Mouse (Mus musculus) cerebellum, adult 2 months (tissue): ENCODE measurements around the gene Ube2b.

Experiments used
- CTCF ChIP-seq: fragments of 200-500 bp; IDR thresholded peaks from 2 replicates; pipeline ENCODE4 v1.5.1; 2011; ENCODE audit warnings: low read depth, mild to moderate bottlenecking, control low read depth, low read length, moderate library complexity, borderline replicate concordance; ENCODE audit not compliant: insufficient read depth
- POLR2A ChIP-seq: fragments of 200-500 bp; IDR thresholded peaks from 2 replicates; pipeline ENCODE4 v1.6.1; 2011; ENCODE audit warnings: low read length, control low read depth, borderline replicate concordance; ENCODE audit not compliant: insufficient read depth

- no peak for TF ChIP-seq CTCF
- TF ChIP-seq POLR2A = no peak
These were observed 5.0 kb upstream of the Ube2b start for GRCm38 (mm10) chr11:52005586-52005985.
